Mouse (Mus musculus) common myeloid progenitor, adult 5-6 weeks (primary cell): ENCODE measurements around the gene Crym. TPM values are rescaled to one million over a fixed set of nuclear protein-coding genes. Genes with fewer than 3 reads are reported as not detected.

Experiments used
- ATAC-seq: replicated peaks from 2 replicates; pipeline ENCODE4 v1.8.0; 2016; ENCODE audit warnings: low read depth, mild to moderate bottlenecking, moderate TSS enrichment, inconsistent platforms; ENCODE audit not compliant: poor library complexity, severe bottlenecking
- total RNA-seq: library from RNA; stranded (forward); fragments of 200-1000, 187-1606 nt; gene quantifications from 2 replicates; pipeline ENCODE4 v1.2.3, GENCODE M21; 2017

Crym gene
- total RNA-seq = not detected in 2 replicates

GRCm38 (mm10) chr7:120201771-120202170 is at the start of gene Crym:
Gene Crym, minus strand, starts transcription at chr7:120202111.
- ATAC-seq = no peak

- 0 out of 2 replicates have a peak, but pooled peaks have one; percentile 54 for ATAC-seq
These were observed 39.2 kb upstream of the Crym start for GRCm38 (mm10) chr7:120241092-120241491.

DNA sequence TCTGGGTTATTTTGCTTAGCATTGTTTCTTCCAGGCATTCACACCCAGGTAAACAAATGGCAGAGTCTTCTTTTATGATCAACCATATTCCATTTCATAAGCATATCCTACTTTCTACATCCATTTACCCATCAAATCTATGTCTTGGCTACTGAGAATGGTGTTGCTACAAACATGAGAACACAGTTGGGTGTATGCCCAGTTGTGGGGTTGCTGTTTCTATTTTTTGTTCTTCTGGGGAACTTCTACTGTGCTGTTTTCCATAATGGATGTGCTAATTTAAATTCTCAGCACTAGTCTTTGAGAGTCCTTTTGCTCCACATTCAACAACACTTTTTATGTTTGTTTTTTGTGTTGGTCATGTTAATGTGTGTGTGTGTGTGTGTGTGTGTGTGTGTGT is 26.6 kb upstream of the Crym start:
- no peak for ATAC-seq

GRCm38 (mm10) chr7:120205989-120206388 is 4.1 kb upstream of the Crym start:
- no peak for ATAC-seq

DNA sequence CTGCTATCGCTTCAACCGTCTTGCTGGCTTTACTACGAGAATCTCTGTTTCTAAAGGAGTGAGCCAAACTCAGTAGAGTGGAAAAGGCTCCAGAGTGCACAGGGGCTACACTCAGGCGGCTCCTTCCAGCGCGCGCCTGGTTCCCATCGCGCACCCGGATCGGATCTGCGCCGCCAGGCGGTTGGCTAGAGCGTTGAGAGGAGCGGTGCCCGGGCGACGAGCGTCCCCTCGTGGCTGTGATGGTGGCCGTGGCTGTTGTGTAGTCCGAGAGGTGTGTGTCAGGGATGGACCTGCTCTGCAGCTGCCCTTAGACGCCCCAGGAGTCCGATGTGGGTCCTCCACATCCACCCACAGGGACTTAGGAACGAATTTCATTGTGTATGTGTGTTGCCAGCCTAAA is 1.9 kb upstream of the Crym start, which contains the start of gene Abca14:
Gene Abca14, plus strand, starts transcription at position 173 of the 400 bp plus-strand sequence.
- ATAC-seq = peak; percentile 93

DNA sequence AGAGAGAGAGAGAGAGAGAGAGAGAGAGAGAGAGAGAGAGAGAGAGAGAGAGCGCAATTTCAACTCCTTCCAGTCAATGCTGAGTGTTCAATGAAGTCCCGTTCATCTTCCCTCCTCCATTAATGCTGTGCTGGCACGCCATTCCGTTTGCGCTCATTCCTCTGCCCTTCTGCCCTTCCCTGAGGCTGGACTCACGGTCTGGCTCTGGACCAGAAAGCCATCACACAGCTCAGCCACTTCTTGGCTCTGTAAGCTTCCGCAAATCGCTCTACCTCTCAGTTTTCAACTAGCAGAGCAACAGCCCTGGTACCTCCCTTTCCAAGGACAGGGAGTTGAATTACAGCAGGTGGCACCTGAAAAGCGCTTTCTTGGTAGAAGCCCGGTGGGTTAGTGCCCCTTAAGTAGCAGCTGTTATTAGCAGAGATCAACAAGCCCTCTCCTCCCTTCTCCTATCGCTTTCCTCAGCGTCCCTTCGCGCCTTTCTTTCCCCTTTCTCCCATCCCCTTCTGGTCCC is 623 bp downstream of the Crym start:
- no peak for ATAC-seq

GRCm38 (mm10) chr7:120195207-120195606 is 6.7 kb downstream of the Crym start:
- no peak for ATAC-seq

- ATAC-seq = no peak
These were observed 9.1 kb downstream of the Crym start for GRCm38 (mm10) chr7:120192816-120193215.

DNA sequence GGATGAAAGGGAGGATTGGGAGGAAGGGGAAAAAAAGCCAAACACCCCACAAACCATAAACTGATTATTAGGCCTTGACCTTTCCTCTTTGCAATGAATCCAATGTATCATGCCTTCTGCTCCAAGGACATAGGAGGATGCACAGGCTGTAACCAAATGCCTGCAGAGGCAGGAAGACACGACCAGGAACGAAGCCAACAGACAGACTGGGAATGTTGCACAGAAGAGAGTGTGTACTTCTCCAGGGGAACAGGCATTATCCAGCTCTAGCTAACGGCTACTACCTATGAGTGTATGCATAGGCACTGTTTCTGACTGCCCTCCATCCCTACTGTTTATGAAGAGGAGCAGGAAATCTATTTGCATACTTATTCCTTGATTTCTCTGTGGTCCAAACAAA is 9.7 kb downstream of the Crym start:
- no peak for ATAC-seq

DNA sequence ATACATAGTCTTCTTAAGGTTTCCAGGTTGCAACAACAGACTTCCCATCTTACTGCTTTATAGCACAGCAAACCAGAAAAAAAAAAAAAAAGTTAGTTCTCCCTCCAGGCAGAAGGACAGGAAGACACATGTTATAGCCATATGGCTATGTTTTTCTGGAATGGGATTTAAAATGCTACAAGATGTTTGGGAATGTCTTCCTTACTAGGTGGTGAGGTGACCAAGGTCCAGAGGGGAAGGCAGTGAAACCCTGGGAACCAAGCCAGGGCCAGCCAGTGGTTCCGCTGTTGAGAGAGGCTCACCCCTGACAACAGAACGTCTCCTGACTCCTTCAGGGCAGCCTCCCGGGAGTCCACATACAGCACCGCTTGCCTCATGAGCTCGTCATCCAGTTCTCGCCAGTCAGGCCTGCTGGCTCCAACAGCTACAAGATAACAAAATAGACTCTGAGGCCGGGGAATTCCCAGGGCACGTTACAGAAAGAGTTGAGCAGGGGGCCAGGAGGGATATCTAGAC is 11.7 kb downstream of the Crym start:
- no peak for ATAC-seq

GRCm38 (mm10) chr7:120189369-120190149 is 12.4 kb downstream of the Crym start:
- ATAC-seq = no peak

- no peak for ATAC-seq
These were observed 13.0 kb downstream of the Crym start for GRCm38 (mm10) chr7:120188946-120189345.

DNA sequence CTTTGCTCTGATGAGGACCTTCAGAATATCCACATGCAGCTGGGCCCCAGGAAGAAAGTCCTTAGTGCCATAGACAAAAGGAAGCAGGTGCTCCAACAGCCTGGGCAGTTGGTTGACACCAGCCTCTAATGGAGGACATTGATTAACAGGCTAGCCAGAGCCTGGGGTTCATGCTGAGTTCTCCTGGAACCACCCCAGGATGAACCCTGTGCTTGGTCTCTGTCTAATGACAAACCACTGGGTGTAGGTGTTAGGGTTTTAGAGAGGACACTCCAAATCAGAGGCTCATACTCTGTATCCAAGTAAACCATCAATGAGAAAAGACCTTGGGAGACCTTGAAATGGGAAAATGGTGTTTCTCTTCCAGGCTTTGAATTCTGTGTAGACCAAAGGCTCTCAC is 19.0 kb downstream of the Crym start:
- no peak for ATAC-seq

DNA sequence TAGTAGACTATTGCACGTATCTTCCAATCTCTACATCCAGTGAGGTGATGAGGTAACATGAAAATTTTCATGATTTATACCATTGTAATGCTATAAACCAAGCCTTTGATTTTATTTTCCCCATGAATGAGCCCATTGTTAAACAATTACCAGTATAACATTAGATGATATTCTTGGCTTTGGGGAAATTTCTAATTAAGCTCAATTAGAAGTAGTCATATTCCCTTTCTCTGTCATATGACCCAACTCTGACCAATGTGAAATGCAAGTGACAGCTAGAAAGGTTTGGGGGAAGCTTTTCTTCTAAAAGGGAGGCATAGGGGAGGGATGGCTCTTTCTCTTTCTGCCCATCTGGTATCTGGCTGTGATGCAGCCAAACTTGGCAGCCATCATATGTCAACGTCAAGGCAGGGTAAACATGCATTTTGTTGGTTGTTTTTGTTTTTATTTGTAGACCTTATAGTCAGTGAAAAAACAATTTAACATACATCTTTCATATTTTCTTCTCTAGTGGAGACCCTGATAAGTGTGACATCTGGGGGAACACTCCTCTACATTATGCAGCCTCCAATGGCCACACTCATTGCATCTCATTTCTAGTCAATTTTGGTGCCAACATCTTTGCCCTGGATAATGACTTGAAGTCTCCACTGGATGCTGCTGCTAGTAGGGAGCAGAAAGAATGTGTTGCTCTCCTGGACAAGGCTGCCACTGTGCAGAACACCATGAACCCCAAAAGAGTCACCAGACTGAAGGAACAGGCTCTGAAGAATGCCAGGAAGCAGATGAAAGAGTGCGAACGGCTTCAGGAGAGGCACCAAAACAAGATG is 20.3 kb downstream of the Crym start:
- no peak for ATAC-seq

DNA sequence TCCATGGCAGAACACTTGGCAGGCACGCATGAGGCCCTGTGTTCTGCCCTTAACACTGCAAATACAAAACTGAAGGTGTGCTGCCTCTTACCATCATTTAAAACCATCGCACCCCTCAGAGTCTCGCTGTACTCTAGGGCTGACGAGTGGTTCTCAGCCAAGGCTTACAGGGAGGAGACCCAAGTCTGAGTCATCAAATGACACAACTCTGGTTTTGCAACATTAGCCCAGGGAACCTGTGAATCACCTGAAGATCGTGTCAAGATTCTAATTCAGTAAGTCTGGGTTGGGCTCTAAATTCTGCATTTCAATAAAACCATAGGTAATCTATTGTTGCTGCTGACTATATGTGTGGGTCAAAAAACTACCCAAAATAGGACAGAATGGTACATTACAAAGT is 21.4 kb downstream of the Crym start:
- no peak for ATAC-seq

DNA sequence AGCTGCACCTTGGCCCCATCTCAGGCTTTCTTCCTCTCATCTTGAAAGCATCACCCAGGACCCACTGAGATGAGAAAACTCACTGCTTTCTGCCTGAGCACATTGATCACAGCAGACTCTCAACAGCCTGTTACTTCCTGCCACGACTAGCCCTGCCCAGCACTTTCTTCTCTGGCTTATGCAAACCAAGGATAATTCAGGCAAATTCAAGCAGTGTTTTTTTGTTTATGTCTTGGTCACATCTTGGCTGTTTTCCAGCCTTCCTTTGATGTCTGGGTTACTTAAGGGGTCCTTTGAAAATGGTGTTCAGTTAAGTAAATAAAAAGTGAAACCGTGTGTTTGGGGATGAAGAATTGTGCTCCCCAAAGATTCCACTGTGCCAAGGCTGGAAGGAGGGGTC is 23.0 kb downstream of the Crym start:
- ATAC-seq = no peak

DNA sequence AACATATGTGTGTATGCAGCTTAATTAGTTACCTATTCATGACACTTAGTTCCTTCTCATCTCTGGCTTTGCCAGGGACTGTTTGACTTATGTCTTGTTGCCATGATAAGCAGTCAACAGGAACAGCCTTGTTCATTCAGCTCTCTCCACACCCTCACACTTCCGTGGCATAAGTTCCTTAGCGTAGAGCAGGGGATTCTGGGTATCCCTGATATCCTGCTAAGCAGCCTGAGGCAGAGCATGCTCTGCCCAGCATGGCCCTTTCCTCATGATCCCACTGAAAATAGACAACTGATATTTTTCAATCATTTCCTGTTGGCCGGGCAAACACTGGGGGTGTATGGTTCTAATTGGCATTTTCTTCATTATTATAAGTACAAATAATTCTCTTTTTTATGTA is 24.3 kb downstream of the Crym start:
- ATAC-seq = no peak

DNA sequence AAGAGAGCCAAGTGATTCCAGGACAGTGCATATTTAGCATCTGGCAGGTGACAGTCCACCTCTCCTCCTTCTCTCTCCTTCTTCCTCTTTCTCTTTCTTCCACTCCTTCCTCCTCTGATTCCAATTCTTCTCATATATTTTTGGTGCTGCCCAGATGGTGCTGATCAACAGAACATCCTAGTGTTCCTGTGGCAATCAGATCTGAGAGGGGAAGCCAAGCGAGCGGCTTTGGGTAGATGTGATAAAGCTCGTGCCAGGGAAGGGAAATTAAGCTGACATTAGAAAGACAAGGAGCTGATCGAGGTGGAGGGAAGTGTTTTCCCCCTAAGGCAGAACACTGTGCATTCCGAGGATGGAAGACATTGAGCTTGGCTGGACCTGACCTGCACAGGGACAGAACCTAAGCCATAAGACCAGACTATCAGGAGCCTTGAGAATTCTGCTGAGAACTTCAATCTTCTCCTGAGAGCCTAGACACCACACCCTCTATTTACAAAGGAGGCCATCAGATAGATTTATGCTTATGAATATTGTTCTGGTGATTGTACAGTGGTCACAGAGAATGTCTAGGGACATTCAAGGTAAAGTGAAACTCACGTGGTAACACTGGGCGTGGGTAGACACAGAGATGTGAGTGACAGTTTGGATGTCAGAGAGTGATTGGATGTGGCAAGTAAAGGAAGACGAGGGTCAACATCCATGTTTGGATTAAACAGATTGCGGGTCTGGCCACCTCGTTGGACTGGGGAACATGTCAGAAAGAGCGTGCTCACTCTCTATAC is 27.0 kb downstream of the Crym start:
- ATAC-seq = no peak

GRCm38 (mm10) chr7:120173603-120174244 is 28.2 kb downstream of the Crym start, which contains the start of gene Anks4b:
Gene Anks4b, plus strand, starts transcription at chr7:120173858.
- ATAC-seq = no peak
